Mouse (Mus musculus): Measurements from ENCODE around the gene Mif4gd.

Gene Mif4gd

DNA sequence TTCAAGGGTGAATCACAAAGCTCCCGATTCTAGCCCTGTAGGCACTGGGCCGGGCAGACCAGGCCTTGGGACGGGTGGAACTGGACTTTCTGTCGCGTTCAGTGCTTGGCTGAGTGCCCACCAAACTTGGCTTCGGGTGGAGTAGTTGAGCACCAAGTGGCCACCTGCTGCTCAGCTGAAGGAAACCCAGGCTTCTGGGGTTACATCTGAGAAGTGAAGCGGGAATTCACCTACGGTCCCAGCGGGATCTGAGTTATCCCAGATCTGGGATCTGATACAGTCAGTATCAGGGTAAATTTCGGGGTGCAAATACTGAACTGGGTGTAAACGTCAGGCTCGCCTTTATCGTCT, 735 bp downstream of the Mif4gd start:
- DNase-seq: peak; percentile 78

DNA sequence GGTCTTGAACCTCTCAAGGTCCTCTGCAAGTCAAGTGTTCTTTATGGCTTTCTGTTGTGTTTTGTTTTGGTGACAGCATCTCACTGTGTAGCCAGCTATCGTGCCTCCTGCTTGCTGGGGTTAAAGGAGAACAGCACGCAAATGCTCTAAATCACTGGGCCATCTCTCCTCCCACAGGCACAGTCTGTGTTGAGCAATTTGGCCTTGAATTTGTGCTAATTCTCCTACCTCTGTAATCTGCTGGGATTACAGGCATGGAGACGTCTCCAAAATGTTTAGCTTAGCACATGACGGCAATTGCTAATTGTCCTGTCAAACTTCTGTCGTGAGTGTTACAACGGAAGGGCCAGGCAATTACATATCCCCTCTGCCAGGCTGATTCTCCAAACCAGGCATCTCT, 1.6 kb downstream of the Mif4gd start:
- no peak for DNase-seq

DNA sequence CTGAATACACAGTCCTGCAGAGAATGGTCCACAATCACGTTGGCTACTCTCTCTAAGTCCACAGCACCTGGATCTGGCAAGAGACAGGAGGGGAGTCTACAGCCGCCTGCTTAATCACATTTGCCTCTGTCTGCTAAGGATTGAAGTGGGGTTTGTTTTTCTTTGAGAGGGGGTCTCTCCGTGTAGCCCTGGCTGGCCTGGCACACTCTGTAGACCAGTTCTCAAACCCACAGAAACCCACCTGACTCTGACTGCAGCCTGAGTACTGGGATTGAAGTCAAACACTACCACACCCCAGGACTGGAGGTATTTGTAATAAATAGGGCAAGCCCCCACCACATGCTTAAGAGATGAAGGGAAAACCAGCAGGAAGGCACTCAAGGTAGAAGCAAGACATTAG, 3.2 kb downstream of the Mif4gd start:
- no peak for DNase-seq

DNA sequence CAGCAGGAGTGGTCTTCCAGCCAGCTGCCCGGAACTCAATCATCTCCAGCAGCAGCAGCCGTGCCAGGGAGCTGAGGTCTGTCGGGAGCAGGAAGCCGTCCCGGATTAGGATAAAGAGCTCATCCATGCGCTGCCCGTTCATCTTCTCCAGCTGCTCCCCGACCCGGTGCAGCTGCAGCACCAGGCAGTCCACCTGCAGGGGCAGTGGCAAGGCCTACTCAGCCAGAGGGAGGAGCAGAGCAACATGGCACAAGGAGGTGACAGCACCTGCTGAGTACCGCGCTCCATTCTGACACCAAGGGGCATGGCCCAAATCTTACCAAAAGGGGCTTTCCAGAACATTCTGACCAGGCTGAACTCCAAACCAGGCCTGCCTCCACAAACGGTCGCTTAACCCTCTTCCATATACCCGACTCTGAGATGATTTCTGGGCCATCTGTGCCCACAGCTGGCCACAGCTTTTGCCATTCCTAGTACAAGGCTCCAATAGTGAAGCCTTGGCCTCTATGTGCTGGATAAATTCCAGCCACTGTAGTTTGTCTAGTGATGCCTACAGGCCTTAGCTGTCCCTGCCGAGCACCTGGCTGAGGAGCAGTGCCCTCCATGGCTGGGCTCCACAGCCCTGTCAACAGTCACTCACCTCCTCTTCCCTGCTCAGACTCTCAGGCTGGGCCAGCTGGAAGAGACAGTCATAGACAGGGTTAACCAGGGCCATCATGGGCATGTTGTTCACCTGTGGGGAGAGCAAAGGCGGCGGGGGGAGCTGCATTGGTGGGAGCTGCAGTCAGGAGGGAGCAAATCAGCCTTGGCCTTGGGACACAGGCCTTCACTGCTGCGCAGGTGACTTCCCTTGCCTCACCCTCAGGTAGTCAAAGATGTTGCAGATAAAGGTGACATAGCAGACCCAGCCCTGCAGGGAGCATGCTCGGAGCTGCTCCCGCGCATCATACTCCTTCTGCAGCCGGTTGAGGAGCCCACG, 4.1 kb downstream of the Mif4gd start:
- DNase-seq: no peak

DNA sequence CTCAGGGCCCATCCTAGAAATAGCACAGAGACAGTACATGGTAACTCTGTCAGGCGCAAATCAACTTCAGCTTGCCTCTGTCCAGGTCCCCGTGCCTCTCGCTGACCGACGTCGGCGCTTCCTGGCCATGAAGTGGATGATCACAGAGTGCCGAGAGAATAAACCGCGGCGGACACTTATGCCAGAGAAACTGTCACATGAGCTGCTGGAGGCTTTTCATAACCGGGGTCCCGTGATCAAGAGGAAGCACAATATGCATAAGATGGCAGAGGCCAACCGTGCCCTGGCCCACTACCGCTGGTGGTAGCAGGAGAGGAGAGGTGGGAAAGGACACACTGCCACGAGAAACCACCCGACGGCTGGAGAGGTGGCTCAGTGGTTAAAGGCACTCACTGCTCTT, 6.0 kb downstream of the Mif4gd start:
- DNase-seq: no peak

DNA sequence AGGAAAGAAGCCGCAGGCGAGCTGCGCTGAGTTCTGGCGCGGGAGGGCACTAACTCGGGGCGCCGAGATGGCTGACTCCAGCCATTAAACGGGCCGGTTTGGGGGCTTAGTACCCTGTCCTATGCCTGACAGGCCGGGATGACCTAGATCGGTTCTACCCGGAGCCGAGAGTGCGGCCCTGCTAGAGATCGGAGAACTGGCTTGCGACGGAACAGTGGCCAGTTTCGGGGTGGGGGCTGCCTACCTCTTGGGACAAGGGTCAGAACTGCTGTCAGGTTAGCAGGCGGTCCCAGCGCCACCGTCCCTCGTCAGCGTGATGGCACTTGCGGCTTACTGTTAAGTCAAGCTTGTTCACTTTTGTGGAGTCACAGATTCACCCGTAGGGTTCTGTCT, 8.5 kb downstream of the Mif4gd start:
- peak; percentile 56 for DNase-seq

DNA sequence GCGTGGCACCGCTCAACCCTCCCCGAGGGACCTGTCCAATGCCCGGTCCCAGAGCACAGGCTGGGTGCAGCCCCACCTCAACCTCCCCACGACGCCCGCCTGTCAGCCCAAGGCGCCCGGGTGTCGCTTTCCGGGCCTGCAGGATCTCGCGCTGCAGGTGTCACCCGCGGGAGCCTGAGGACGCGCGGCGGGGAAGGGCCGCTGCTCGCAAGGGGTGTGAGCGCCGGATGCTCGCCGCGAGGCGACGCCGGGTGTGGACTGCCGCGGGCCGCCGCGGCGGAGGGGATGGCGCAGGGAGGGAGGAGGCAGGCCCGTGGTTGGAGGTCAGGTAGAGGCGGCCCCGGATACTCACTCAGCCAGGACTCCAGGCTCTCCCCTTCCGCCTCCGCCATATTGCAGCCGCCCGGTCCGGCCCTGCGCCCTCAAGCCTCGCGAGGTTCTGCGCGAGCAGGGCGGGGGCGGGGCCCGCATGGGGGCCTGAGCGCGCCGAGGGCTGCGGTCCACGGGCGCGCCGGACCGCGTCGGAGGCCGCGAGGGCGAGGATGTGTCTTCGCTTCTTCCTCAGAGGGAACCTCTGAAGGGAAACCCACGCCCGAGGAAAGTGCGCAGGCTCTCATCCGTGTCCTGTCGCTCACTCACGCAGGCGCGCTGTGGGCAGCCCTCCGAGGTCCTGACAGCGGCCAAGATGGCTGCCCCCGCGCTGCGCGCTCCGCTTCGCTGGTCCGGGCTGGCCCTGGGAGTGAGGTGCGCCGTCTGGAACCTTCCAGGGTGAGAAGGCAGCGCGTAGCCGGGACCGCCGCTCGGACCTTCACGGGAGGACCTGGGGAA, 9.1 kb downstream of the Mif4gd start, which contains the start of the genes Mrps7 and Gga3:
Gene Mrps7 (plus strand): TSS at position 450 of the 828 bp plus-strand sequence.
Gene Gga3 (minus strand): TSS at position 576 of the 828 bp plus-strand sequence.
- DNase-seq: peak; percentile 89

DNA sequence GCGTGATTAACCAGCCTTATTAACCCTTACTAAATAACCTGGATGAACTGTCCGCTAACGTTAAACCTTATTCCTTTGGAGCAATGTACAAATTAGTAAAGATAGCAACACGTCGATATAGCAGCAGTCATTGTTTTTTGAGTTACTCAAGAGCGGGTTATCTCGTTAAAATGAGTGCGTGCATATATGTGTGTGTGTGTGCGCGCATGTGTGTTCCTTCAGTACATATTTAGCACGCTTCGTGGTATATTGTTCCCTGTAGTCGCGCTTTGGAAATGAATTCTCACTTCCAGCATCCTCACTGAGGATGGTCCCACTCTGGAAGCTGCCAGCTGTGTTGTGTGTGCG, 9.7 kb downstream of the Mif4gd start:
- no peak for DNase-seq

DNA sequence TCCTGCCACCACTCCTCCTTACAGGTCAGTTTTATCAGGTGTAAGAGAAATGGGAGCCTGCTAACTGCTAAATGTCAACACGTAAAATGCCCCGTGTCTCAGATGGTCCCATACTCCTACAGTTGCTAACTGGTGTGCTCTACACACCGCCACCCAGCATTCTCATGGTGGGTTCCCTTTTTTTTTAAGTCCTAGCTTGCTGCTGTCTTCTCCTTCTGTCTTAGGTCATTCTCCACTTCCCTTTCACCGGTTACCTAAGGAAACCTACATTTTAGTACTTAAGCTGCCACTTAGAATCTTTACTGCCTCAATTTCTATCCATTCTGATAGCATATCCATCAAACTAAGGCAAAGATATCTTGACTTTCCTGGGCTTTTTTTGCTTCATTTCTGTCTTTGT, 11.6 kb downstream of the Mif4gd start:
- no peak for DNase-seq

DNA sequence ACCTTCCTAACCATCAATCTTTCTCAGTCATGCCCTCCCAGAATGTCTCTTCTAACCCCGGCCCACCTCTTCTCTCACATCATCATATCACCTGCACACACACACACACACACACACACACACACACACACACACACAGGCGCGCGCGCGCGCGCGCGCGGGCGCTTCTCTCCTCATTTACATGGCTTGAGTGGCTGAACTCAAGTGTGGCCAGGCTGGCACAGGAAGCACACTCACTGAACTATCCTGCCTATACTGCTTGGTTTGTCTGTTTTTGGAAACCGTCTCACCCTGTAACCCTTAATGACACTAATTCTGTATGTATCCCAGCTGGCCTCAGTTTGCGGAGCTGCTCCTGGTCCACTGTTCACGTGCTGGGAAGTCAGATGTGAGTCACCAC, 12.0 kb downstream of the Mif4gd start:
- no peak for DNase-seq

DNA sequence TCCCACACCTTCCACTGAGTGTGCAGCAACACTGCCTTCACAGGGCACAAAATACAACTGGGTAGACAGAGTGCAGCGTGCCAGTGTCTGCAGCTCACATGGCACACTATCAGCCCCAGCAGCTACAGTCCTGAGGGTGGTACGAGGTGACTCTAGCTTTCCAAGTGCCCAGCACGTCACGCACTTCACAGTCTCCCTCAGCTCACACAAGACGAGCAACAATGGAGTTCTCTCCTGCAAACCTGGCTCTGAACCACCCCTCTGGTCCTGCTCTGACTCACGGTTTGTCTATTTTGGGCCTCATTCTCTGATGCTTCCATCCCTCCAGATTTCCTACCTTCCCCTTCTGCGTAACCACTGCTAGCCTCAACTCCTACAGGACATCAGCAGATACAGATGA, 13.0 kb downstream of the Mif4gd start:
- DNase-seq: no peak

DNA sequence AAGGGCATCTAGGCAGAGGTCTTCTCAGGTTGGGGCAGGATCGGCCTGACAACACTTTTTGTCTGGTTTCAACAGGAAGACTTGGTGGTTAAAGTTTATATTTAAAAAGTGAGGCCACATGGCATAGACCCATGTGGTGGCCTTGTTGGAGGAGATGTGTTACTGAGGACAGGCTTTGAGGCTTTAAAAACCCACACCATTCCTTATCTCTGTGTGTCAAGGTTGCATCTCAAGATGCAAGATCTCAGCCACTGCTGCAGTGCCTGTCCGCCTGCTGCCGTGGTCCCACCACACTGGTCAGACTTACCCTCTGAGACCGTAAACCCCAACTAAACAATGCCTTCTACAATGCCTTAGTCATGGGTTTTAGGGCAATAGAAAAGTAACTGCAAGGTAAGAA, 14.5 kb downstream of the Mif4gd start:
- DNase-seq: no peak

DNA sequence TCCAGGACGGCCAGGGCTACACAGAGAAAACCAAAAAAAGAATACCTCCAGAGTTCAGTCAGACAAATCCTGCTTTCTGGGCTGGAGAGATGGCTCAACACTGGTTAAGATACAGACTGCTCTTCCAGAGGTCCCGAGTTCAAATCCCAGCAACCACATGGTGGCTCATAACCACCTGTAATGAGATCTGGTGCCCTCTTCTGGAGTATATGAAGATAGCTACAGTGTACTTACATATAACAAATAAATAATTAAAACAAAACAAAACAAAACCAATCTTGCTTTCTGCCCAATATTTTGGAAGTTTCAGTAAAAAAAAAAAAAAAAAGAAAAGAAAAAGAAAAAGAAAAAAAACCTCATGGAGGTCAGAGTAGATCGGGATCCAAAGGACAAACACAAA, 17.6 kb downstream of the Mif4gd start:
- no peak for DNase-seq

DNA sequence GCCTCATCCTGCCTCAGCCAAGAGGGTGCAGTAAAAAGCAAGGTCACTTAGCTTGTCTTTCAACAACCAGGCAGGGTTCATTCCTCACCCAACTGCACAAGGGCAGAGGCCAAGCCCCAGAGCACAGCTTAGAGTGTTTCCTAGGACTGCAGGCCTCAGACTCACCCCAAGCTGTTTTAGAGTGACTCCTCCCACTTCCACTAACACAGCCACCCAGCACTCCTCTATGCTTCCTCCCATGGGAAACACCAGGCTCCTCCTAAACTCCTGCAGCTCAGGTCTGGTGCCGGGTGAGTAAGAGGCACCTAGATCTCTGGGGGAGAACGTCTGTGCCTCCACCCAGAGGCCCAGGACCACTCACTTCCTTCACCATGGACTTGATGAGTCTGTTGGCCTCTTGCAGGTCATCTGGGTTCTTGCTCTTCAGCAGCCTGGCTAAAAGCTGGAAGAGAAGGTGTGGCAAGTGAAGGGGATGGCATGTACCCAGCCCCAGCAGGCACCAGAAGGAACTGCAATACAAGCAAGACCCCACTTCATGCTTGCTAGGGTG, 22.2 kb downstream of the Mif4gd start:
- no peak for DNase-seq

DNA sequence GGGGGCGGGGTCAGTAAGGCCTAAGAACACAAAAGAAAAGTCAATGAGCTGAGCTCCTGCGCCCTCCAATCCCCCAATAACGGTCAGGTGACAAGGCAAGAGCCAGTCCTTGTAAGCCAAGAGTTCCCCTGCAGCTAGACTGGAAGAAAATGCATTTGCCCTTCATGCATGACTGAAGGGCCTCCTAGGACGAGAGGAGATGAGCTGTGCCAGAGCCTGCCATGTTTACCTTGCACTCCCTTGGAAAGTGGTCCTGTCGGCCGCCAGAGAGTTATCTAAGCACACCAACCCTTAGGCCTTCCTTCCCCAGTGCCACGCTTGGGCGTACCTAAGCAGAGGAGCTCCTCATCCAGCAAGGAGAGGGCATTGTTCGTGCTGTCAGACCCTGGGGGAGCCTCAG, 24.8 kb downstream of the Mif4gd start:
- no peak for DNase-seq

DNA sequence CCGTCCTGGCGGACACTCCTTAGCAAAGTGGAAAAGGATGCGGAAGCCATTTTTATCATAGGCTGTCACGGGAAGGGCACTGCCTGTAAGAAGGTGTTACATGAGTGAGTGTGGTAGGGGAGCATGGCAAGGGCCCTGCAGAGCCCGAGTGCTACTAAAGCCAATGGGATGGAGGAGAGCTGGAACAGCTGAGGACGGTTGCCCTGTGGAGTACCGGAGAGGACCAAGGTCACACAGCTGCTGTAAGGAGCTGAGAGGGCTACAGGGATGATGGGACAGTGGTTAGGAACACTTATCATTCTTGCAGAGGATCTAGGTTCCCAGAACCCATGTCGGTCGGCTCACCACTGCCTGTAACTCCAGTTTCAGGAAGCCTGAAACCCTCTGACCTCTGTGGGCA, 26.4 kb downstream of the Mif4gd start:
- DNase-seq: no peak

DNA sequence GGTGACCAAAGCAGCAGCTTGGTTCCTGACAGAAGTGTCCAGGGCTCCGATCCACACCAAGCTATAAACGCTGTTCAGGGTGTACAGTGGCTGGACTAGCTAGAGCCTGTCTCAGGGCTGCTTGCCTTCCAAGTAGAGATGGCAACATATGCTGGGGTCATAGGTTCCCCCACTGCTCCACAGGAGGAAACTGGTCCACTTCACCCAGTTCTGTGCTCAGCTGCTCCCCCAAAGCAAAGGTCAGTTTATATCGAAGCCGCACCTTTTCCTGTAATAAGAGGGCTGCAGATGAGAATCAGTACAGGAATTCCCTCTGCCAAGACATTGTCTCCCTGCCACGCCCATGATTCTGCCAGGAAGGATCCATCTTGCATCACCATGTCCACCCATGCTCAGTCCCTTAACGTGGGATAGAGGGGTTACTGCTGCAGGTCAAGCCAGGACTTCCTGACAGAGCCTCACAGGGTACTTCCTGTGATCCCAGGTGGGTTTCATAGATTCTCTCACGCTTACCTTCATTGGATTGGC, 27.1 kb downstream of the Mif4gd start:
- DNase-seq: no peak

DNA sequence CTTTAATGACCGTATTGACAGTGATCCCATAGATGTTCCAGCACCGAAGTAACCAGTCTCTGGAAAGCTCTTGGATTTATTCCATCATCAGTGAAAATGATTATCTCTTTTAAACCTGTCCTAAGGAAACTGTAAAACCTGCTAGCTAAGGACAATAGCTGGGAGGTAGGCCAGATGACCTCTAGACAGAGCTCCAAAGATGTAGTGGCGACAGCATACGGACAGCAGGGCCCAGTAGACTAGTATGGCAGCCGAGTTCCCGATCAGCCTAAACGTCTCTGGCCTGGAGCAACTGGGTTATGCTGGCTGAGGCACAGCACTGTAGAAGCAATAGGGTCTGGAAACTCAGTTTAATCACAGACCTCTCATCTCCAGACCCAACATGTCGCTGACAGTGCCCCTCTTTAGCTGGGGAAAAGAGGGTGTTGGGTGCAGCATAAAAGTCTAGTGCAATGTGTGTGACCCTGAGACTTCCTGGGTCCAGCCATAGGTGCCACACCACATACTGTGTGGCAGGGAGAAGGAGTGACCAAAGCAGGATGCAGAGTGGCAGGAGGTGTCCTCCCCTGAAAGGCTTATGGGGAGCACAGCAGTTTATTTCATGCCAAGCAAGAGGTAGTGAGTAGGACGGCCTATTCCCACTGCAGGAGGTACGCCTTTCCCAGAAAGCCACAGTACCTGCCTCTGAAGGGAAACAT, 28.2 kb downstream of the Mif4gd start:
- no peak for DNase-seq

DNA sequence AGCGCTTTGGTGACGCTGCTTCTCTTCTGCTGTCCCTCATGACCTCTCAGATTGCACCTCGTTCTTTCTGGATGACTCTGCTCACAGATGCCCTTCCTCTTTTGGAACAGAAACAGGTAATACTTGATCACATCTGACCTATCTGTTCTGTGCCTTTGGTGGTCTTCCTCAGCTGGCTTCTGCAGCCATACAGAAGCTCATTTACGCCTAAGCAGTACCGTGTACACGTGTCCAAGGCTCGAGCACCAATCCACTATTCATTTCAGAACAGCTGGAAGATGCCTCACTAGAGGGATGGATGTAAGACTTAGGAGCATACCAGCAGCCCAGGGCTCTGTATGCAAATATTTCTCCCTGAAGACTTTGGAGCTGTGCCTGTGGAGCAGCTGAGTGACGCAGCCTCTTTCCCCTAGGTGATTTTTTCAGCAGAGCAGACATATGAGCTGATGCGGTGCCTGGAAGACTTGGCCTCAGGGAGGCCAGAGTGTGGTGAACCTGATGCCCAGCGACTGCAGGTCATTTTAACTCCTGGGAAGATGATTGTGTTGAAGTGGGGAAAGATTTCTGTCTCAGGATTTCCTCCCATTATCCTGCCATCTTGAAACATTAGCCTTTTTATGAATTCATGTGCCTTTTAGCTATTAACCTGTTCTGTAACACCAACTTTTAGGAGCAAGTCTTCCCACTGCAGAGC, 29.7 kb downstream of the Mif4gd start:
- no peak for DNase-seq

DNA sequence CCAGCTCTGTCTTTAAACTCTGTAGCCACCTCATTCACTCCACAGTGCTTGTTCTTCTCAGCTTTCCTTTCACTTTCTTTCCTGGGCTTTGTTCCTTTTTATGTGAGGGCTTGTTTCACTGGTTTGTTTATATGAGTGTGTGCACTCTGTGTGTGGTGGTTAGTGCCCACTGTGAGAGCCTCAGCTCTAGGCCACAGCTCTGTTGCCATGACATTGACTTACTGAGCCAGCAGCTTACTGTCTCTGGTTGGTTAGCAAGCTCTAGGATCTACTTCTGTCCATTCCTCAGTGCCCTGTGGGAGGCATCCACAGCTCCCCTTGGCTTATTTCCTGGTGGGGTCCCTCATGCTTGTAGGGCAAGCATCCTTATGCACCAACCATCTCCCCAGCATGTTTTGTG, 33.7 kb downstream of the Mif4gd start:
- DNase-seq: no peak

DNA sequence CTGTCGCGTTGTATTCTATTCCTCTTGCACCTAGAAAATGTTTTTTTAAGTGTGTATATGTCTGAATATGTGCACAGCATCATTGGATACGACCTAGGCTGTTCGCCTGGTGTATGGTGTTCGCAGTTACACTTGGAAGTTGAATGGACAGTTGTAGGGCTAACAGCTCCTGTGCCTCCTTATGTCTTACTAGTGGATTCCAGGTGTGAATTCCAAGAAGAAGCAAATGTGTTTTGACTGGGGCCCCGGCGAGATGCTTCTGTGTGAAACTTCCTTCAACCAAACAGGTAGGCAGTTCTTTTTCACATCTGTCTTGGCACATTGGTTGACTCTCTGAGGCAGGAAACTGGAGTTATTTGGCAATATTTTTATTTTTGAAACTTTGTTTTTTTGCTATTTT, 47.8 kb downstream of the Mif4gd start:
- DNase-seq: no peak

Data from cerebellum, adult 11-12 months (tissue).